Mouse (Mus musculus) mouse trophoblast stem cell (cell line): ENCODE data around the gene Selenbp2.
"Not testable (repeated sequence)": the region's sequence is repeated elsewhere in the genome, so short reads cannot be mapped to it uniquely, and the experiment has no call there.

Source experiments
- in situ Hi-C, 2 experiments: fragments of 300-500 bp; cut with MseI, MboI; formaldehyde crosslinking; loops; 2 replicates in 1 of 2; 3 replicates in 1 of 2; pipeline ENCODE4 v1.15.1; 2025

Selenbp2 gene

DNA sequence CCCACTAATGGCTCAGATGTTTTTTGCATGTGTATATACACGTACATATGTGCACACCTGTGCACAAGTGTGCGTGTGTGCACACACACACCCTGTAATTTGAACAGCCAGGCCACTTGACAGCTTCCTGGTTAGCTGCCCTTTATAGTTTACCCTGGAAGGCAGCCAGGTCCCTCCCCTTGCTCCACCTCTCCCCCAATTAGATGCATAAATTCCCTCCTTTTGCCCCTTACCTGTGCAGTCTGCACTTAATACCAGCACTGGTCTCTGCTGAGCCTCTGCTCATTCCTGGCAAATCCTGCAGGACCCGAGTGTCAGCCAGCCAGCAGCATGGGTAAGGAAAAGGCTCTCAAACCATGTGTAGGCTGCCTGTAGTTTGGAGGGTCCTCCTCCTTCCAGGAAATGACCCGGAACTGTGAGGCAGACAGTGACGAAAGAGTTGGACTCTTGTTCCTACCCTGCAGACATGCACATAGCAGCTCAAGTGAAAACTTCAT, at the start of gene Selenbp2:
Gene Selenbp2 (plus strand): TSS at position 228 of the 497 bp plus-strand sequence.
- in situ Hi-C loops, result no loop called here

DNA sequence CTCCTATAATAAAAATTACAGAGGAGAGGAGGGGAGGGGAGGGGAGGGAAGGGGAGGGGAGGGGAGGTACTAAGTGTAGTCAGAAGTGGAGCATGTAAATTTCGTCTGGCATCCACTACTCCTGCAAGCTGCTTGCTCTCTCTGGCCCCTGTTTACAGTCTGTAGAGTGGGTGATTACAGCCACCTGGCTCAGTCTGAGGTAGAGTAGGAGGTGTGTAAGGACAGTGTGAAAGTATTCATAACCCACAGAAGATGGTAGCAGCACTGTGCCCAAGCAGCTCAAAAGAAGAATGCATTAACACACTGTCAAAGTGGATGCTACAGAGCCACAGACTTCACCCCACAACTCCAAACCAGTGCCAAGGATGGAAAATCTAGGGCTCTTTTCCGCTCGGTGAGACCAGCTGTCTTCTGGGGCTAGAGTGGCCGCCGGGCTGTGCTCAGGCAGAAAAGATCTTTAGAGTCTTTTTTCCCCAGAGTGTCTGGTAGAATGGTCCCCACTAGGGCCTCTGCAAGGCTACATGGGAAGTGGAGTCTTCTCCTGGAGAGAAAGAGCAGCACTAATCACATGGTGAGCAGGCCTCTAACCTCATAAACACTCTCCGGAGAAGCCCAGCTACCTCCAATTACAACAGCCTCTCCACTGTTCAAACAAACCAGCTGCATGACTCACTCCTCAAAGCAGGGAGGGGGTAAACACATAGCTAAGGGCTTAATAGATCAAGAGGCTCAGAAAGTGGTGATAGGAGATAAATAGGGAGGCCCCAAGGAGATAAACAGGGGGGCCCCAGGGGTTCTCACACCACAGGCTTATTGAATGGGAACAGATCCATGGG, 44.4 kb upstream of the Selenbp2 start:
- in situ Hi-C loops, result no loop called here

- in situ Hi-C loops, result no loop called here
Measured at GRCm38 (mm10) chr3:94650409-94650808, 42.9 kb upstream of the Selenbp2 start.

- in situ Hi-C loops, result not testable (repeated sequence)
Measured at GRCm38 (mm10) chr3:94653967-94654366, 39.4 kb upstream of the Selenbp2 start.

DNA sequence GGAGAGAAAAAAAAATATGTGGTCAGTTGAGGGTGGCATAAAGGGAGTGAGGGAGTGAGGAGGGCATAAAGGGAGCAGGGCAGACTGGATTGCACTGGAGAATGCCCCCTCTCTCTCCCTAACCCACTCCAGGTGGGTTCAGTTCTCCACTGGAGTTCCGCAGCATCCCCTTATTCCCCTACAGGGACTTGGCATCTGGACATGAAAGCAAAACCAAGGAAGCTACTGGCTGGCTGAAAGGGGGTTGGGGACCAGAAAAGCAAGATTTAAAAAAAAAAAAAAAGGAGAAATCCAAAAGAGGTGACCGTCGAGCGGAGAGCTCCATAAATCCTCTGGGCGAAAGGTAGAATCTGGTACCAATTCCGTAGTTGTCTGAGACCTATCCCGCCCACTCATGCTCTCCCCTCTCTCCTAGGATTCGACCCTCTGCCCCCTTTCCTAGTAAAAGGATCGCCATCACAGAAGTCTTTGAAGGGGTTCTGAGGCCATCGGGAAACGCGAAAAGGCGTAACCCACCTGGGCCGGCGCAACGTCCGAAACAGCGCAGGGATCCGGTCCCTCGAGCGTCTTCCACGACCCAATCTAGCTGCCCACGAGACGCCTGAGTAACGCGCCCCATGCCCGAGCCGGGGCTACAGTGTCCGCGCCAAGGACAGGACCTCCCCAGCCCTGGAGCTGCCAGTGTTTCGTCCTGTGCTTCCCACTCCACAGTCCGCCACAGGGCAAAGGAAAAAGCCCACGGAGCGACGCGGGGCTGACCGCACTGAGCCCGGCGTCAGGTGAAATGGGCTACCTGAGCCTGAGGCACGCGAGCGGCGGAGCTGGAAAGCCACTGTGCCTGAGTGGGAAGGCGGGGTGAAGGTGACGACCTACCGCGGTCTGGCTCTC, 35.3 kb upstream of the Selenbp2 start:
- in situ Hi-C loops, result not testable (repeated sequence)

GRCm38 (mm10) chr3:94658740-94659095, 34.6 kb upstream of the Selenbp2 start, which contains the start of gene Tuft1:
Gene Tuft1, minus strand, starts transcription at chr3:94658872.
- in situ Hi-C loops, result not testable (repeated sequence)

- in situ Hi-C loops, result not testable (repeated sequence)
Measured at GRCm38 (mm10) chr3:94659142-94659748, 34.1 kb upstream of the Selenbp2 start.

DNA sequence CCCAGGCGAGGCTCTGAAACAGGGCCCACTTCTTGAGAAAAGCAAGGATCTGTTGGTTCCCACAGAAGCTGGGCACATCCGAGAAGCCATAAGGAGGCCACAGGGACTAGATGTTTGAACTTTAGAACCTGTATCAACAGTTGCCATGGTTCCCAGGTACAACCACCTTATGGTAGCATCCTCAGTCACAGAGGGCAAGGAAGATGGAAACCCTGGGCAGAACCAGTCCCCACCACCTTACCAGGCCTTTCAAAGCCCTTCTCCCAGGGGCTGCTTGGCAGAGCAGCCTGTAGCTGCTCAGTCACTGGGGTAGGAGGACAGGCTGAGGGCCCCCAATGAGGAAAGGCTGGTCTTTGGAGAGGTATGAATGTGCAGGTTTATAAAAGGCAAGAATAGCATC, 32.5 kb upstream of the Selenbp2 start:
- in situ Hi-C loops, result not testable (repeated sequence)

DNA sequence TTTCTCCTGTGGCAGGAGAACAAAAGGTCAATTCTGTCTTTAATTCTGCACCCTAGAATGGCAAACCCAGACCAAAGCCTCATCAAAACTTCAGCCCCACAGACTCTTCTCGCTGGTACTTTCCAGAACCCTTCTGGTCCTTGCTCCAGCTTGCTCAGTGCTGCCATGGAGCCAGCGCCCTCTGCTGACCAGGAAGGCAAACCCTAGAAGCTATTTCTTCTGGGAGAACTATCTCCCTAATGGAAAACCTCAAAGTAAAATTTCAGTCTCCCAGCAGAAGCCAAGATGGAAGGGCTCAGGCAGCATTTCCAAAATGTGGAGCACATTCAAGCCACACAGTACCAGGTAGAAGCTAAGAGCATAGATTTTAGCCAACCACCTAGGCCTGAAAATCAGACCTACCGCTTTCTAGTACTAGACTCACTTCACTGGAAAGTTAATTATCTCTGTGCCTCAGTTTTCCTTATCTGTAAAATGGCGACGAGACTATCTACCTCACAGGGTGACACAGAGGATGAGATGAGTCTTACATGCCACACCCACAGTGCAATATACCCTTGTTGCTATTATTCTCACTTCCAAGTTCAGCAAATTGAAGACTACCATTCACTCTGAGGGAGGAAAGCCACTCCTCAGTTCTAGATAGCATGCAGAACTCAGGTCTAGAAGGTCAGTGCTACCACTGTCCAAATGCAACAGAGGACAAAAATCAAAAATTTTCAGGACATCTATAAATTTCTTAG, 28.1 kb upstream of the Selenbp2 start:
- in situ Hi-C loops, result not testable (repeated sequence)

DNA sequence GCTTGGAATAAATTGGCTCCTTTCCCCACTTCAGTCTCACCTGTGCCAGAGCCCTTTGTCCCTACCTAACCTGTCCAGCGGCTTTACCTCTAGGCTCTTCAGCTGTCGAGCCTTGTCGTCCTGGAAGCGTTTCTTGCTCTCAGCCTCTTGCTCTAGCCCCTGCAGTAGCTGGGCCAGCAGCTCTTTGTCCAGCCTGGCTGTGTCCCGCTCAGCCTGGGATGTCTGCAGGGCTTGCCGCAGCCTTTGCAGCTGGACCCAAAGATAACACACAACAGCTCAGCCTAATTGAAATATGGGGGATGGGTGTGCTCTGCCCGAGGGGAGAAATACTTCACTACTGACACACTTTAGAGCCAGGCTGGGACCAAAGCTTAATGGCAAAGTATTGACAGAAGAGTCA, 27.5 kb upstream of the Selenbp2 start:
- in situ Hi-C loops, result not testable (repeated sequence)

GRCm38 (mm10) chr3:94675101-94675500, 18.3 kb upstream of the Selenbp2 start:
- in situ Hi-C loops, result not testable (repeated sequence)

DNA sequence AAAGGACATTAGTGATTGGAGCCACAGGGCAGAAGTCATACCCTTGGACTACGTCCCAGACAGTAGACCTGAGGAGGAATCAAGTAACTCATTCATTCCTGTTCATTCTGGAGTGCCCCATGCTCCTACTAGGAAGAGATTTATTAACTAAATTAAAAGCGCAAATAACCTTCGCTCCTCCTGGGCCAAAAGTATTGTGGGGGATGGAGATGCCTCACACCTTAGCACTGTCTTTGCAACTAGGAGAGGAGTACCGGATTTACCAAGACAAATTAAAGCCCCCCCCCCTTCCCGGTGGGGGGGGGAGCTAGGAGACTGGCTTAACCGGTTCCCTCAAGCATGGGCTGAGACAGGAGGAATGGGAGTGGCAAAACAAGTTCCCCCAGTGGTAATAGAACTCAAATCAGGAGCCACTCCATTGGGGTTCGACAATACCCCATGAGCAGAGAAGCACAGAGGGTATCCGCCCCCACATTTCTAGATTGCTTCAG, 14.0 kb upstream of the Selenbp2 start:
- in situ Hi-C loops, result no loop called here

DNA sequence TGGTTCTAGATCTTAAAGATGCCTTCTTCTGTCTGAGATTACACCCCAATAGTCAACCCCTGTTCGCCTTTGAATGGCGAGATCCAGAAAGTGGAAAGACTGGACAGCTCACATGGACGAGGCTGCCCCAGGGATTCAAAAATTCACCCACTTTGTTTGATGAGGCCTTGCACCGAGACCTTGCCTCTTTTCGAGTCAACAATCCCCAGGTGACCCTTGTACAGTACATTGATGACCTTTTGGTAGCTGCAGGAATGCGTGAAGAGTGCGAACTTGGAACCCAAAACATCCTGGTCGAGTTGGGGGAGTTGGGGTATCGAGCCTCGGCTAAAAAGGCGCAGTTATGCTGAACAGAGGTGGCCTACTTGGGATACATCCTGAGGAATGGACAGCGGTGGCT, 13.3 kb upstream of the Selenbp2 start:
- in situ Hi-C loops, result not testable (repeated sequence)

DNA sequence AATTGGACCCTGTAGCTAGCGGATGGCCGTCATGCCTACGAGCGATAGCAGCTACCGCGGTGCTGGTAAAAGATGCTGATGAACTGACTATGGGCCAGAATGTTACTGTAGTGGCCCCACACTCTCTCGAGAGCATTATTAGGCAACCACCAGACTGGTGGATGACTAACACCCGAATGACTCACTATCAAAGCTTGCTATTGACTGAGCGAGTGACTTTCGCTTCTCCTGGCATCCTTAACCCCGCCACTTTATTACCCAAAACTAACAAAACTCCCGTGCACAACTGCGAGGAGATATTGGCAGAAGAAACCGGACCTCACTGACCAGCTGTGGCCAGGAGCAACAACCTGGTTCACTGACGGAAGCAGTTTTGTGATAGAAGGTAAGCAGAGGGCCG, 12.6 kb upstream of the Selenbp2 start:
- in situ Hi-C loops, result no loop called here

DNA sequence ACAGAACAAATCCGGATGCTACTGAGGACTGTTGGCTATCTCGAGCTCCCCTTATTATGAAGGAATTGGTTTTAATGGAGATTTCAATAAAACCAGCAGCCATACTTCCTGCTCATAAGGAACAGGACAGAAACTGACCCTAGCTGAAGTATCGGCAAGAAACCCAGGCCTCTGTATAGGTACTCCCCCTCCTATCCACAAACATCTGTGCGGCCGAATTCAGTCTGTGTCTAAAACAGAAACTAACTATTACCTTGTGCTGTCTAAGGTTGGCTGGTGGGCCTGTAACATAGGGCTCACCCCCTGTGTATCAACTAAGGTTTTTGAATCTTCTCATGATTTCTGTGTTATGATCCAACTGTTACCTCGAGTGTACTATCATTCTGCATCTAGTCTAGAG, 9.7 kb upstream of the Selenbp2 start:
- in situ Hi-C loops, result no loop called here

GRCm38 (mm10) chr3:94685989-94686772, 7.2 kb upstream of the Selenbp2 start:
- in situ Hi-C loops, result not testable (repeated sequence)

GRCm38 (mm10) chr3:94688698-94689097, 4.7 kb upstream of the Selenbp2 start:
- in situ Hi-C loops, result not testable (repeated sequence)

DNA sequence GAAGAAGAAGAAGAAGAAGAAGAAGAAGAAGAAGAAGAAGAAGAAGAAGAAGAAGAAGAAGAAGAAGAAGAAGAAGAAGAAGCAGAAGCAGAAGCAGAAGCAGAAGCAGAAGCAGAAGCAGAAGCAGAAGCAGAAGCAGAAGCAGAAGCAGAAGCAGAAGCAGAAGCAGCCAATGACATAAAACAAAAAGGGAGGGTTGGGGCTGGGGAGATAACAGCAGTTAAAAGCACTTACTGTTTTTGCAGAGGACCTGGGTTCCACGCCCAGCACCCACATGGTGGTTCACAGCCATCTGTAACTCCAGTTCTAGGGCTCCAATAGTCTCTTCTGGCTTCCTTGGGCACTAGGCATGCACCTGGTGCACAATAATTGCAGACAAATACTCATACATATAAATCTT, 4.2 kb upstream of the Selenbp2 start:
- in situ Hi-C loops, result not testable (repeated sequence)

- in situ Hi-C loops, result not testable (repeated sequence)
Measured at GRCm38 (mm10) chr3:94690162-94690561, 3.2 kb upstream of the Selenbp2 start.

GRCm38 (mm10) chr3:94690616-94691247, 2.6 kb upstream of the Selenbp2 start:
- in situ Hi-C loops, result no loop called here
